ENCODE assay signal across 25 mouse cellular contexts in genomic region chr3:15128370-15128769, GRCm38 (mm10).
A peak's percentile ranks its signal among the peaks of the same experiment; 100 is the strongest.
DNase-seq lines count a peak whose midpoint lies in the region; ATAC-seq lines count a peak whose summit lies in the region.
"Had no signal": no experiment of that assay in that cellular context is flagged by ENCODE, and none has a peak within 500 bp of the region (broad histone marks: within the 10 kb centered on the region; RNA-seq: fewer than 3 reads in every experiment).

No protein-coding gene starts in this region.

- peak overlapping the region; percentile 87 for H3K27ac ChIP-seq in lung, embryonic 15.5 days
- H3K27ac ChIP-seq: embryonic facial prominence, embryonic 10.5 days; forebrain, embryonic 13.5 days; gastrocnemius, adult 2 months; heart, embryonic 13.5 days; hindbrain, embryonic 12.5 days had no signal

- no peaks in the 10 kb centered on the region for H3K36me3 ChIP-seq in lung, embryonic 15.5 days
- H3K36me3 ChIP-seq: embryonic facial prominence, embryonic 10.5 days; G1E; heart, embryonic 13.5 days; hindbrain, embryonic 12.5 days had no signal

- H3K4me1 ChIP-seq in lung, embryonic 15.5 days = peaks cover 21% of the 10 kb centered on the region; the same call in 1 of the 2 replicates
- H3K4me1 ChIP-seq: embryonic facial prominence, embryonic 10.5 days; forebrain, embryonic 13.5 days; hindbrain, embryonic 12.5 days had no signal

- H3K9ac ChIP-seq in lung, embryonic 15.5 days = no peak overlapping the region
- H3K9ac ChIP-seq: forebrain, embryonic 13.5 days; heart, embryonic 13.5 days; hindbrain, embryonic 12.5 days had no signal

- no peak overlapping the region for H3K4me2 ChIP-seq in lung, embryonic 15.5 days
- H3K4me2 ChIP-seq: forebrain, embryonic 13.5 days; heart, embryonic 13.5 days; hindbrain, embryonic 12.5 days had no signal

- H3K9me3 ChIP-seq in lung, embryonic 15.5 days = no peaks in the 10 kb centered on the region
- H3K9me3 ChIP-seq: embryonic facial prominence, embryonic 10.5 days; forebrain, embryonic 13.5 days; G1E; heart, embryonic 13.5 days; hindbrain, embryonic 12.5 days had no signal

- DNase-seq in lung, postnatal 10 days = no peak
- DNase-seq in 416B (ENCODE audit: low read depth) = peak; percentile 45
- no peak for DNase-seq in embryo, embryonic 10 days (ENCODE audit: low spot score)
- DNase-seq in layer of hippocampus, postnatal 36 days = no peak
- DNase-seq in Muller cell, postnatal 12 days (ENCODE audit: inconsistent ontology term) = no peak
- DNase-seq: adrenal gland, postnatal 14 days; cerebellum, adult 11-12 months; cerebellum, adult 9-10 months; cerebellum, postnatal 25 days; gastrocnemius, adult 2 months; gastrocnemius, postnatal 25 days; heart, adult 11 months; heart, postnatal 36 days had no signal

- no peak overlapping the region for H3K4me3 ChIP-seq in lung, embryonic 15.5 days
- H3K4me3 ChIP-seq: embryonic facial prominence, embryonic 10.5 days; forebrain, embryonic 13.5 days; gastrocnemius, adult 2 months; heart, embryonic 13.5 days; hindbrain, embryonic 12.5 days had no signal

- ATAC-seq in lung, embryonic 15.5 days (ENCODE audit: borderline replicate concordance, extremely low read depth, low FRiP score, low TSS enrichment) = no peak
- peak; percentile 77; the same call in 1 of the 2 replicates for ATAC-seq in common myeloid progenitor, adult 5-6 weeks (replicated peaks; ENCODE audit: low read depth, poor library complexity, severe bottlenecking)
- peak; percentile 86 for ATAC-seq in megakaryocyte progenitor cell, adult 5-6 weeks (replicated peaks; ENCODE audit: poor library complexity)
- ATAC-seq: activated CD4-positive, CD25-positive, alpha-beta regulatory T cell, adult 4 months; CD4-positive, CD25-positive, alpha-beta regulatory T cell, adult 4 months; forebrain, embryonic 13.5 days; hindbrain, embryonic 16.5 days; Patski had no signal

- H3K27me3 ChIP-seq in lung, embryonic 15.5 days = no peaks in the 10 kb centered on the region
- H3K27me3 ChIP-seq: forebrain, embryonic 13.5 days; heart, embryonic 13.5 days; hindbrain, embryonic 12.5 days; Patski had no signal
